Mouse (Mus musculus): Measurements from ENCODE around the gene Ttc28.

GRCm38 (mm10) chr5:110924636-110925035 is 45.0 kb downstream of the Ttc28 start:
- TF ChIP-seq CTCF (IDR thresholded peaks at IDR 0.05) (peak; percentile 41), EP300 (IDR thresholded peaks at IDR 0.05) (no peak)

Measured in lung, postnatal 0 days (tissue).